8 mouse cellular contexts compared by ENCODE assay signal in the genomic region with DNA sequence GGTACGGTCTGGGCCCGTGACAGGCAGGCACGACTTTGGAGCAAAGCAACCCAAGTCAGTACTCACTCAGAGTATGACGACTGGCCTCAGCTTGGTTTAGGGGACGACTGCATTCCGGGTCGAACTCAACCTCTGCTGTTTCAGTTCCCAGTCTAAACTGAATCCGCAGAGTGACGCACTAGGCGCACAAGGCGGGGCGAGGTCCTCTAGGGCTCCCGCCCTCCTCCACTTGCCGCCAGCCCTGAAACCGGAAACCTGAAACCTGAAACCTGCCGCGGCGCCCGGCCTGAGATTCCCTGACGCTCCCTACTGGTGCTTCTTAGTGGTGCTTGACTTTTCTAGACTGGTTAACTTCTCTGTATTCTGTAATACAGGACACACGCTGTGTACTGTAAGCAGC. TPM values are rescaled to one million over a fixed set of nuclear protein-coding genes. Genes with fewer than 3 reads are reported as not detected.
A peak's percentile ranks its signal among the peaks of the same experiment; 100 is the strongest.
DNase-seq lines count a peak whose midpoint lies in the region; ATAC-seq and TF ChIP-seq lines count a peak whose summit lies in the region.

No protein-coding gene starts in this region.

- no peaks in the 10 kb centered on the region for H3K4me1 ChIP-seq in ES-E14 (ENCODE audit: control insufficient read depth in 2 of 2, insufficient read depth in 2 of 2, low read length in 2 of 2, poor library complexity in 1 of 2)
- H3K4me1 ChIP-seq in forebrain, embryonic 15.5 days: peaks cover 7% of the 10 kb centered on the region
- H3K4me1 ChIP-seq in lung, adult 2 months (ENCODE audit: control insufficient read depth, insufficient read depth, low read length): peaks cover 2% of the 10 kb centered on the region

- no peaks in the 10 kb centered on the region for H3K27me3 ChIP-seq in forebrain, embryonic 15.5 days

- peak; percentile 9; the same call in 1 of the 2 replicates for TF ChIP-seq CTCF in lung, adult 2 months (IDR thresholded peaks at IDR 0.05; ENCODE audit: insufficient read depth, low read length)

- H3K9ac ChIP-seq in ES-E14 (ENCODE audit: insufficient read depth, low read depth, low read length, poor library complexity, severe bottlenecking): peak overlapping the region; percentile 41; the same call in 1 of the 2 replicates
- peak overlapping the region; percentile 47 for H3K9ac ChIP-seq in forebrain, embryonic 15.5 days (replicated peaks)

- intact Hi-C loops in heart, postnatal 25 days (cut with DNase I): loop anchor here (5.0 kb wide), 1 partner anchor 37 kb away; the partner anchor contains the start of gene Cast

- H3K4me2 ChIP-seq in forebrain, embryonic 15.5 days (replicated peaks): peak overlapping the region; percentile 83

- H3K36me3 ChIP-seq in ES-E14 (ENCODE audit: control insufficient read depth, insufficient read depth, low read length, poor library complexity, severe bottlenecking): no peaks in the 10 kb centered on the region
- no peaks in the 10 kb centered on the region for H3K36me3 ChIP-seq in forebrain, embryonic 15.5 days

- DNase-seq in ES-E14 (ENCODE audit: low read depth, low spot score): peak; percentile 94
- peak; percentile 74 for DNase-seq in cerebellum, adult 11-12 months
- peak; percentile 84 for DNase-seq in heart, postnatal 25 days (ENCODE audit: low spot score)
- peak; percentile 22 to 69 for DNase-seq in layer of hippocampus, adult 18-20 months (ENCODE audit: low spot score in 2 of 2)
- peak; percentile 88 for DNase-seq in lung, adult 2 months
- DNase-seq in thymus, adult 18-20 months: peak; percentile 85 to 87

- WGBS in forebrain, embryonic 15.5 days: under 1% methylated on average over 21 of the region's 21 CpGs
- WGBS in lung, adult 2 months: under 1% methylated on average over 21 of the region's 21 CpGs

- peak; percentile 84; the same call in 1 of the 2 replicates for TF ChIP-seq POLR2A in lung, adult 2 months (IDR thresholded peaks at IDR 0.05; ENCODE audit: borderline replicate concordance, extremely low read depth, low read depth, low read length)

- in situ Hi-C loops in ES-E14 (cut with MboI; ENCODE audit: low sequenced_read_pairs in 2 of 2, unreplicated experiment in 2 of 2): no loop called here

- no peaks in the 10 kb centered on the region for H3K9me3 ChIP-seq in ES-E14 (ENCODE audit: control insufficient read depth, insufficient read depth, low read depth, low read length)
- H3K9me3 ChIP-seq in forebrain, embryonic 15.5 days: no peaks in the 10 kb centered on the region

- peak; percentile 96 for ATAC-seq in forebrain, embryonic 15.5 days (replicated peaks)
- peak; percentile 98 for ATAC-seq in neutrophil, adult 5-6 weeks (ENCODE audit: extremely low read depth, insufficient number of reproducible peaks, low FRiP score, poor library complexity, severe bottlenecking)

- peak overlapping the region; percentile 51; the same call in 1 of the 2 replicates for H3K27ac ChIP-seq in ES-E14 (ENCODE audit: insufficient read depth, low read depth, low read length, poor library complexity, severe bottlenecking)
- no peak overlapping the region; the same call in 1 of the 2 replicates for H3K27ac ChIP-seq in forebrain, embryonic 15.5 days (replicated peaks)

- H3K4me3 ChIP-seq in ES-E14 (ENCODE audit: insufficient read depth in 1 of 2, low read depth in 1 of 2, low read length in 2 of 2, poor library complexity in 1 of 2, severe bottlenecking in 1 of 2): peak overlapping the region; percentile 65 to 73
- peak overlapping the region; percentile 42 for H3K4me3 ChIP-seq in forebrain, embryonic 15.5 days
- H3K4me3 ChIP-seq in lung, adult 2 months (replicated peaks; ENCODE audit: extremely low read depth, low read depth, low read length): peak overlapping the region; percentile 94

TF ChIP-seq in ES-E14, 5 proteins besides CTCF, POLR2A, EP300 and RAD21:
- peak; percentile 53; the same call in 1 of the 2 replicates for TF ChIP-seq HCFC1 (IDR thresholded peaks at IDR 0.05; ENCODE audit: borderline replicate concordance, insufficient read depth, low read length)
- no peak for TF ChIP-seq ZC3H11A (IDR thresholded peaks at IDR 0.05; ENCODE audit: borderline replicate concordance, low read depth, low read length)

RNA-seq across cellular contexts. Expression of gene Cast, which starts 38.1 kb away (rescaled TPM):
- total RNA-seq in ES-E14 (2012; rRNA removed): 14.7 and 21.2 TPM in 2 replicates
- polyA plus RNA-seq in forebrain, embryonic 15.5 days (2015; fragmentation: Nextera tagmentation; extraction: Ambion mirVana): 5.7 and 6.0 TPM in 2 replicates
- total RNA-seq in heart, postnatal 25 days (2021): 100 to 1,000 TPM in 1 of 2 experiments, 10 to 100 TPM in 1; 94.0 to 108 TPM
- total RNA-seq in layer of hippocampus, adult 18-20 months (2021): 1 to 10 TPM; 6.0 to 8.5 TPM
- 7.4 and 14.7 TPM in 2 replicates for polyA plus RNA-seq in lung, adult 2 months (2012; rRNA removed)
- 221 and 223 TPM in 2 replicates for total RNA-seq in neutrophil, adult 5-6 weeks (2017)

Comparison
In these comparisons a context has a peak if more than half of its experiments do, and no peak if none do; other contexts are left out.
1. H3K4me3 ChIP-seq: peak in every context shown above with its lines; median percentile 94 in lung, adult 2 months; 69 in ES-E14; 42 in forebrain, embryonic 15.5 days.